Mouse (Mus musculus): Measurements from ENCODE around the gene Rab11a. TPM values are rescaled to one million over a fixed set of nuclear protein-coding genes. Genes with fewer than 3 reads are reported as not detected.

The Rab11a gene
- 388 and 415 TPM in 2 replicates for polyA plus RNA-seq (2015; fragmentation: Nextera tagmentation; extraction: Ambion mirVana)

- Histone ChIP-seq H3K27ac (replicated peaks) (peak within 1 kb of the TSS; percentile 92), H3K4me3 (replicated peaks) (peak within 1 kb of the TSS; percentile 66), H3K27me3 (no peaks in the 10 kb centered on the region), H3K9me3 (replicated peaks) (no peaks in the 10 kb centered on the region), H3K9ac (peak within 1 kb of the TSS; percentile 73), H3K4me2 (replicated peaks) (peak within 1 kb of the TSS; percentile 67), H3K4me1 (0 out of 2 replicates have a peak, but pooled peaks cover 5% of the 10 kb centered on the region), H3K36me3 (no peaks in the 10 kb centered on the region)
- under 1% methylated on average over 61 of the region's 61 CpGs for WGBS
- ATAC-seq (ENCODE audit: insufficient number of reproducible peaks, low FRiP score, low TSS enrichment, low read depth): peak; percentile 97
These were observed at the start of gene Rab11a for GRCm38 (mm10) chr9:64737406-64738201. TSS of gene Rab11a (minus strand) at chr9:64737758.

DNA sequence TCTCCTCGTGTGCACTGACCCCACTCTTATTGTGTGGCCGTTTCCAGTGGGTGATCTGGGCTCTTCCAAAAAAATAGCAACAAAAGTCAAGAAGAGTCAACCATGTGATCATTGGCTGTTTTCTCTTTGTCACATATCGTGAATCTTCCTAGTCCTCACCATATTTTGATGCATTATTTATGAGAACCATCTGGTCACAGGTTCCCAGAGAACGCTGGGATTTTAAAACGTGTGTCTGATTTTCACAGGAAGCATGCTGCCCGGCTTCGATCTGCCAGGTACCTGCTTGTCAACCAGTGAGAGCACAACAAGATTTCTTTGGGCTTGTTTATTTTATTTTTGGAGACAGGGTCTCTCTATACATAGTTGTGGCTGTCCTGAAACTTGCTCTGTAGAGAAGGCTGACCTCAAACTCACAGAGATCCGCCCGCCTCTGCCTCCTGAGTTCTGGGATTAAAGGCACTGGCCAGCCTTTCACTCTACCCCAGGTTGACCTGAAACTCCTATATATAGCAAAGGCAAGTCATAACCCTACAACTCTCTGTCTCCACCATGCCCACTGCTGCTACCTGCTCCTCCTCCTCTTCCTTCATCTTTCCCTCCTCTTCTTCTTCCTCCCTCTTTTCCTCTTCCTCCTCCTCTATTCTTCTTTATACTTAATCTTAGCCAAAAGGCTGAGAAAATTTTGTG lies 48.8 kb upstream of the Rab11a start:
- Histone ChIP-seq H3K27me3 (no peaks in the 10 kb centered on the region), H3K4me3 (replicated peaks) (no peak overlapping the region), H3K27ac (replicated peaks) (no peak overlapping the region), H3K4me1 (peaks cover 12% of the 10 kb centered on the region), H3K4me2 (replicated peaks) (no peak overlapping the region), H3K9me3 (replicated peaks) (no peaks in the 10 kb centered on the region), H3K9ac (no peak overlapping the region), H3K36me3 (no peaks in the 10 kb centered on the region)
- no peak for ATAC-seq (ENCODE audit: insufficient number of reproducible peaks, low FRiP score, low TSS enrichment, low read depth)
- WGBS: 72% methylated on average over 9 of the region's 9 CpGs

- no peaks in the 10 kb centered on the region for H3K27me3 ChIP-seq
- no peak overlapping the region for H3K27ac ChIP-seq (replicated peaks)
- H3K36me3 ChIP-seq: no peaks in the 10 kb centered on the region
- no peak for ATAC-seq (ENCODE audit: insufficient number of reproducible peaks, low FRiP score, low TSS enrichment, low read depth)
- H3K4me1 ChIP-seq: 0 out of 2 replicates have a peak, but pooled peaks cover 4% of the 10 kb centered on the region
- 24% methylated on average over 4 of the region's 4 CpGs for WGBS
- H3K4me3 ChIP-seq (replicated peaks): no peak overlapping the region
- no peaks in the 10 kb centered on the region for H3K9me3 ChIP-seq (replicated peaks)
- H3K4me2 ChIP-seq (replicated peaks): no peak overlapping the region
- H3K9ac ChIP-seq: no peak overlapping the region
These were observed 47.3 kb upstream of the Rab11a start for GRCm38 (mm10) chr9:64784841-64785240.

- ATAC-seq (ENCODE audit: insufficient number of reproducible peaks, low FRiP score, low TSS enrichment, low read depth): no peak
- H3K27me3 ChIP-seq: no peaks in the 10 kb centered on the region
- no peaks in the 10 kb centered on the region for H3K36me3 ChIP-seq
- no peak overlapping the region for H3K27ac ChIP-seq (replicated peaks)
- no peak overlapping the region for H3K4me3 ChIP-seq (replicated peaks)
- no peak overlapping the region for H3K9ac ChIP-seq
- no peaks in the 10 kb centered on the region for H3K9me3 ChIP-seq (replicated peaks)
- 88% methylated on average over 7 of the region's 7 CpGs for WGBS
- H3K4me1 ChIP-seq: 0 out of 2 replicates have a peak, but pooled peaks cover 4% of the 10 kb centered on the region
- H3K4me2 ChIP-seq (replicated peaks): no peak overlapping the region
These were observed 46.0 kb upstream of the Rab11a start for GRCm38 (mm10) chr9:64783511-64783910.

DNA sequence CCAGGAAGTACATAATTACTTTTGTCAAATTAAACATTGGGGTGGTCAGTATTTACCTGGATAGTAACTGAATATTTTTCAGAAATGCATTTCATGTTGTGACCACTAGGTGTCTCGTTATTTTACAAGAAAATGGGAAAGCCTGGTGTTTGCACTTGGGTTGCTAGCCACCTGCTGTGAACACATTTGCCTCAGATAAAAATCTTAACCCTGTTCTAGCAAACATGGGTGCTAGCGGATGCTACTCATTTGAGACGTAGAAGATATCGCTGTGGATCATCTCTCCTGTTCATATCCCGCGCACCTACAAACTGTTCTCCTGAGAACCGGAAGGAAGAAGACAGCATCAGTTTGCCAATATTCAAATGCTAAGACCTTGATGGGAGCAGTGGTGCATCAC lies 42.1 kb upstream of the Rab11a start:
- Histone ChIP-seq H3K36me3 (no peaks in the 10 kb centered on the region), H3K27ac (replicated peaks) (no peak overlapping the region), H3K9me3 (replicated peaks) (no peaks in the 10 kb centered on the region), H3K4me1 (no peaks in the 10 kb centered on the region), H3K4me3 (replicated peaks) (no peak overlapping the region), H3K4me2 (replicated peaks) (no peak overlapping the region), H3K9ac (no peak overlapping the region), H3K27me3 (no peaks in the 10 kb centered on the region)
- WGBS: 42% methylated on average over 7 of the region's 7 CpGs
- no peak for ATAC-seq (ENCODE audit: insufficient number of reproducible peaks, low FRiP score, low TSS enrichment, low read depth)

- Histone ChIP-seq H3K4me3 (replicated peaks) (no peak overlapping the region), H3K4me2 (replicated peaks) (no peak overlapping the region), H3K36me3 (no peaks in the 10 kb centered on the region), H3K9ac (no peak overlapping the region), H3K4me1 (no peaks in the 10 kb centered on the region), H3K27ac (replicated peaks) (no peak overlapping the region), H3K27me3 (no peaks in the 10 kb centered on the region), H3K9me3 (replicated peaks) (no peaks in the 10 kb centered on the region)
- no peak for ATAC-seq (ENCODE audit: insufficient number of reproducible peaks, low FRiP score, low TSS enrichment, low read depth)
- 67% methylated on average over 1 of the region's 1 CpGs for WGBS
These were observed 40.6 kb upstream of the Rab11a start for GRCm38 (mm10) chr9:64778151-64778550.

DNA sequence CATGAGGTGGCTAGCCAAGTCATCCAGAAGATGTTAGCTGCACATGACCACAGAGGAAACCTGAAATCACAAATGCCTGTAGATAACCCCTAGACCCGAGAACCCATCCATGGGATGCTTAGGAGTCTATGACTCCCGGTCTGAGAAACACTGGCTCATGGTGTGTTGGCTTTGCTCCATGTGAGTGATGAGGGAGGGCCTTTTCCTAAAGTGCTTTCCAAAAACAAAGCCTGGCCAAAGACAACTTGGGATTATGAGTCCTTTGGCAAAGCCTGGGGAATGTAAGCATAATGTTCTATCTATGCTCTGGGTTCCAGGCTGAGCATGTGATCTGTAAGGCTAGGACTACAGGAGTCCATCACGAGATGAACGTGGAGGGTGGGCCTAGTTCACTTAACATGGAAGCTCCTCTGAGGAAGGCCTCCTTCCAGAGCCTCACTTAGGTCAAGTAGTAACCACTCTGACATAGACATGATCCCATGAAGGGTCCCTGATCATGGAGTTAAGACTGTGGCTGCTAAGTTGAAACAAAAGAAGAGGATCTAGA lies 40.0 kb upstream of the Rab11a start:
- no peak for ATAC-seq (ENCODE audit: insufficient number of reproducible peaks, low FRiP score, low TSS enrichment, low read depth)
- 85% methylated on average over 4 of the region's 4 CpGs for WGBS
- no peak overlapping the region for H3K4me2 ChIP-seq (replicated peaks)
- no peaks in the 10 kb centered on the region for H3K27me3 ChIP-seq
- no peak overlapping the region for H3K4me3 ChIP-seq (replicated peaks)
- no peaks in the 10 kb centered on the region for H3K4me1 ChIP-seq
- no peaks in the 10 kb centered on the region for H3K36me3 ChIP-seq
- H3K9ac ChIP-seq: no peak overlapping the region
- H3K27ac ChIP-seq (replicated peaks): no peak overlapping the region
- no peaks in the 10 kb centered on the region for H3K9me3 ChIP-seq (replicated peaks)

GRCm38 (mm10) chr9:64775491-64775890 lies 37.9 kb upstream of the Rab11a start:
- no peak overlapping the region for H3K4me3 ChIP-seq (replicated peaks)
- no peaks in the 10 kb centered on the region for H3K4me1 ChIP-seq
- H3K4me2 ChIP-seq (replicated peaks): no peak overlapping the region
- no peak for ATAC-seq (ENCODE audit: insufficient number of reproducible peaks, low FRiP score, low TSS enrichment, low read depth)
- WGBS: 71% methylated on average over 4 of the region's 4 CpGs
- H3K9me3 ChIP-seq (replicated peaks): no peaks in the 10 kb centered on the region
- no peak overlapping the region for H3K9ac ChIP-seq
- H3K27ac ChIP-seq (replicated peaks): no peak overlapping the region
- no peaks in the 10 kb centered on the region for H3K36me3 ChIP-seq
- H3K27me3 ChIP-seq: no peaks in the 10 kb centered on the region

DNA sequence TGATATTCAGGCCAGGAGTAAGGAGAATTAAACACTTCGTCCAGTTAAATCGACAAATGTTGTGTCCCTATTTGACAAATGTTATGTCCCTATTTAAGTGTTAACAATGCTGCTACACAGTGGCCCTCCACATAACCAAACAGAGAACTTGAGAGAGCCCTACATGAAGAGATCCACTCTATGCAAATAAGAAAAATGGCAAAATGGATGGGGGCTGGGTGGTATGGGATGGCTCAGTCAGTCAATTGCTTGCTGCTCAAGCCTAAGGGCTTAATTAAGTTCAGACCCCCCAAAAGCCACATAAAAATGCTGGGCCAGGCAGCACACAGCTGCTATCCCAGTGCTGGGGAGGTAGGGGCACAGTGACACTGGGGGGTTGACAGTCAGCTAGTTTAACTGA lies 37.3 kb upstream of the Rab11a start:
- Histone ChIP-seq H3K27ac (replicated peaks) (peak overlapping the region; percentile 13; the same call in 1 of the 2 replicates), H3K4me1 (no peaks in the 10 kb centered on the region), H3K36me3 (no peaks in the 10 kb centered on the region), H3K9ac (no peak overlapping the region), H3K4me3 (replicated peaks) (no peak overlapping the region), H3K9me3 (replicated peaks) (no peaks in the 10 kb centered on the region), H3K27me3 (no peaks in the 10 kb centered on the region), H3K4me2 (replicated peaks) (no peak overlapping the region)
- no peak for ATAC-seq (ENCODE audit: insufficient number of reproducible peaks, low FRiP score, low TSS enrichment, low read depth)
- 89% methylated on average over 2 of the region's 2 CpGs for WGBS

DNA sequence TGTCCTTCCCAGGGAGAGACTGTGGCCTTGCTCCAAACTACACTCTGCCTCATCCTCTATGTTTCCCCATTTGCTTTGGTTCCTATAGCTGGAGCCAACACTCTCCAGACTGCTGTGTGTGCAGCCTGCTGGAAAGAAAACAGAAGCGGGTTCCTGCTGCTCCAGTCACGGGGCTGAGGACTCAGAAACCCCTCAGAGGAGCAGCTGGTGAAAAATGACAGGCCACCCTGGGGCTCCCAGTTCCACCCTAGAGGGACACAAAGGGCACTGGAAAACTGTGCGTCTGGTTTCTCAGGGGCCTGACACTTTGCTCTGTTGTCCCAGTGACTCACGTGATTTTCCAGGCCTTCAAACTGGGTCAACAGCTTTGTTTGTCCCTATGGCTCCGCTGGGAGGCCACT lies 36.9 kb upstream of the Rab11a start:
- Histone ChIP-seq H3K36me3 (no peaks in the 10 kb centered on the region), H3K4me1 (no peaks in the 10 kb centered on the region), H3K9ac (no peak overlapping the region), H3K4me3 (replicated peaks) (no peak overlapping the region), H3K27me3 (no peaks in the 10 kb centered on the region), H3K4me2 (replicated peaks) (no peak overlapping the region), H3K9me3 (replicated peaks) (no peaks in the 10 kb centered on the region), H3K27ac (replicated peaks) (peak overlapping the region; percentile 13)
- no peak for ATAC-seq (ENCODE audit: insufficient number of reproducible peaks, low FRiP score, low TSS enrichment, low read depth)
- 34% methylated on average over 5 of the region's 5 CpGs for WGBS

DNA sequence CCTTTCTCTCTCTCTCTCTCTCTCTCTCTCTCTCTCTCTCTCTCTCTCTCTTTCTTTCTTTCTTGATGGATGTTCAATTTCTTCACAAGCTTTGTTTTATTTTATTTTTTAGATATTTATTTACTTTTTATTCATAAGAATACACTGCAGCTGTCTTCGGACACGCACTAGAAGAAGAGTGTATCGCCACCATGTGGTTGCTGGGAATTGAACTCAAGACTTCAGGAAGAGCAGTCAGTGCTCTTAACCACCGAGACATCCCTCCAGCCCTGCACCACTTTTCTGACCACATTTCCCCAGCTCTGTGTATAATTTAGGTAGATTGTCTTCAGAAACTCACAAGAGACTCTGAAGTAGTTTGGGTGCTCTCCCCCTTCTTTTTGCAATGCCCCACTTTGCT lies 36.4 kb upstream of the Rab11a start:
- no peaks in the 10 kb centered on the region for H3K4me1 ChIP-seq
- no peaks in the 10 kb centered on the region for H3K36me3 ChIP-seq
- no peak for ATAC-seq (ENCODE audit: insufficient number of reproducible peaks, low FRiP score, low TSS enrichment, low read depth)
- H3K9ac ChIP-seq: no peak overlapping the region
- WGBS: 57% methylated on average over 4 of the region's 4 CpGs
- no peaks in the 10 kb centered on the region for H3K9me3 ChIP-seq (replicated peaks)
- H3K4me2 ChIP-seq (replicated peaks): no peak overlapping the region
- H3K27me3 ChIP-seq: no peaks in the 10 kb centered on the region
- H3K4me3 ChIP-seq (replicated peaks): no peak overlapping the region
- H3K27ac ChIP-seq (replicated peaks): peak overlapping the region; percentile 13; the same call in 1 of the 2 replicates
